Mouse (Mus musculus) intestine, postnatal 0 days (tissue): ENCODE data around the gene Spata18. TPM values are rescaled to one million over a fixed set of nuclear protein-coding genes. Genes with fewer than 3 reads are reported as not detected.

ENCODE experiments used
- ATAC-seq: fragments of 200-750 bp; cut with Nextera tagmentation; 2 replicates; pipeline ENCODE4 v1.8.0; 2017; ENCODE audit warnings: mild to moderate bottlenecking, moderate TSS enrichment, moderate library complexity
- H3K27ac ChIP-seq: fragments of 300-500 bp; sonication (generic); 2 replicates; pipeline ENCODE4 v1.5.1; 2014; ENCODE audit warnings: mild to moderate bottlenecking, low read depth, low read length, moderate library complexity
- H3K27me3 ChIP-seq: fragments of 300-500 bp; sonication (generic); replicated peaks from 2 replicates; pipeline ENCODE4 v1.6.1; 2014; ENCODE audit warnings: low read length, mixed read lengths; ENCODE audit not compliant: control insufficient read depth, insufficient read depth
- H3K36me3 ChIP-seq: fragments of 300-500 bp; sonication (generic); 2 replicates; pipeline ENCODE4 v1.6.1; 2014; ENCODE audit warnings: mild to moderate bottlenecking, moderate library complexity; ENCODE audit not compliant: control insufficient read depth, insufficient read depth
- H3K4me1 ChIP-seq: fragments of 300-500 bp; sonication (generic); replicated peaks from 2 replicates; pipeline ENCODE4 v1.6.1; 2014; ENCODE audit warnings: antibody characterized with exemption, low read length, mixed read lengths; ENCODE audit not compliant: control insufficient read depth, insufficient read depth
- H3K4me2 ChIP-seq: fragments of 300-500 bp; sonication (generic); replicated peaks from 2 replicates; pipeline ENCODE4 v1.6.1; 2014; ENCODE audit warnings: low read depth, mild to moderate bottlenecking, moderate library complexity
- H3K4me3 ChIP-seq: fragments of 300-500 bp; sonication (generic); 2 replicates; pipeline ENCODE4 v1.5.1; 2014; ENCODE audit warnings: low read depth, low read length
- H3K9ac ChIP-seq: fragments of 300-500 bp; sonication (generic); 2 replicates; pipeline ENCODE4 v1.6.1; 2014; ENCODE audit warnings: mild to moderate bottlenecking, low read depth, low read length
- H3K9me3 ChIP-seq: fragments of 300-500 bp; sonication (generic); 2 replicates; pipeline ENCODE4 v1.6.1; 2016; ENCODE audit warnings: mixed run types; ENCODE audit not compliant: control insufficient read depth
- CTCF ChIP-seq: sonication (generic); IDR thresholded peaks from 2 replicates; pipeline ENCODE4 v1.5.1; 2016; ENCODE audit warnings: low read depth, mild to moderate bottlenecking, control low read depth, antibody characterized with exemption, moderate library complexity
- WGBS: fragments of 180-500 bp; shearing (Covaris S2); extraction: QIAGEN DNeasy Blood & Tissue Kit; methylation state at CpG from one replicate; pipeline ENCODE4 v1.1.7; 2014; 5-methylcytosine and 5-hydroxymethylcytosine counted together
- polyA plus RNA-seq: library from polyadenylated mRNA; unstranded; fragments of >200 nt; fragmentation: Nextera tagmentation; extraction: Ambion mirVana; gene quantifications from 2 replicates; pipeline ENCODE4 v1.2.1, GENCODE M21; 2015

The Spata18 gene
- polyA plus RNA-seq, 1 experiment from 2014 or later = 0.18 TPM

GRCm38 (mm10) chr5:73701063-73701890 lies 50.1 kb downstream of the Spata18 start:
- H3K9me3 ChIP-seq = no peaks in the 10 kb centered on the region
- H3K36me3 ChIP-seq = no peaks in the 10 kb centered on the region
- no peaks in the 10 kb centered on the region for H3K27me3 ChIP-seq
- H3K4me1 ChIP-seq = no peaks in the 10 kb centered on the region
- 56% methylated on average over 17 of the region's 17 CpGs for WGBS
- no peak overlapping the region for H3K27ac ChIP-seq
- H3K4me2 ChIP-seq = no peak overlapping the region
- no peak overlapping the region for H3K9ac ChIP-seq
- ATAC-seq = no peak
- TF ChIP-seq CTCF = no peak
- H3K4me3 ChIP-seq = no peak overlapping the region

GRCm38 (mm10) chr5:73701946-73702710 lies 50.9 kb downstream of the Spata18 start:
- Histone ChIP-seq H3K4me2 (no peak overlapping the region), H3K4me3 (no peak overlapping the region), H3K27ac (no peak overlapping the region), H3K9ac (no peak overlapping the region), H3K27me3 (no peaks in the 10 kb centered on the region), H3K4me1 (no peaks in the 10 kb centered on the region), H3K36me3 (no peaks in the 10 kb centered on the region), H3K9me3 (no peaks in the 10 kb centered on the region)
- no peak for TF ChIP-seq CTCF
- no peak for ATAC-seq
- WGBS = 76% methylated on average over 12 of the region's 12 CpGs

- Histone ChIP-seq H3K4me1 (no peaks in the 10 kb centered on the region), H3K9ac (no peak overlapping the region), H3K27ac (no peak overlapping the region), H3K9me3 (no peaks in the 10 kb centered on the region), H3K4me2 (no peak overlapping the region), H3K36me3 (no peaks in the 10 kb centered on the region), H3K27me3 (no peaks in the 10 kb centered on the region), H3K4me3 (no peak overlapping the region)
- ATAC-seq = no peak
- no peak; the same call in 1 of the 2 replicates for TF ChIP-seq CTCF
- 94% methylated on average over 4 of the region's 4 CpGs for WGBS
These were observed 51.9 kb downstream of the Spata18 start for GRCm38 (mm10) chr5:73703096-73703495.

- TF ChIP-seq CTCF = peak; percentile 55
- no peaks in the 10 kb centered on the region for H3K36me3 ChIP-seq
- 42% methylated on average over 14 of the region's 14 CpGs for WGBS
- no peak overlapping the region for H3K9ac ChIP-seq
- H3K27me3 ChIP-seq = no peaks in the 10 kb centered on the region
- H3K9me3 ChIP-seq = no peaks in the 10 kb centered on the region
- H3K27ac ChIP-seq = no peak overlapping the region
- no peak for ATAC-seq
- no peaks in the 10 kb centered on the region for H3K4me1 ChIP-seq
- no peak overlapping the region for H3K4me3 ChIP-seq
- H3K4me2 ChIP-seq = no peak overlapping the region
These were observed 53.1 kb downstream of the Spata18 start for GRCm38 (mm10) chr5:73704263-73704662.

- Histone ChIP-seq H3K4me2 (no peak overlapping the region), H3K4me1 (no peaks in the 10 kb centered on the region), H3K36me3 (no peaks in the 10 kb centered on the region), H3K27ac (no peak overlapping the region), H3K27me3 (no peaks in the 10 kb centered on the region), H3K4me3 (no peak overlapping the region), H3K9ac (no peak overlapping the region), H3K9me3 (no peaks in the 10 kb centered on the region)
- ATAC-seq = no peak
- TF ChIP-seq CTCF = no peak
- 93% methylated on average over 8 of the region's 8 CpGs for WGBS
These were observed 53.6 kb downstream of the Spata18 start for GRCm38 (mm10) chr5:73704757-73705156.

- no peak for TF ChIP-seq CTCF
- no peaks in the 10 kb centered on the region for H3K4me1 ChIP-seq
- ATAC-seq = no peak
- H3K27me3 ChIP-seq = no peaks in the 10 kb centered on the region
- no peak overlapping the region for H3K9ac ChIP-seq
- H3K4me2 ChIP-seq = no peak overlapping the region
- no peak overlapping the region for H3K4me3 ChIP-seq
- no peak overlapping the region for H3K27ac ChIP-seq
- no peaks in the 10 kb centered on the region for H3K9me3 ChIP-seq
- 92% methylated on average over 5 of the region's 5 CpGs for WGBS
- H3K36me3 ChIP-seq = no peaks in the 10 kb centered on the region
These were observed 54.1 kb downstream of the Spata18 start for GRCm38 (mm10) chr5:73705290-73705689.
